Mouse (Mus musculus): ENCODE results near the gene Enpp5. TPM values are rescaled to one million over a fixed set of nuclear protein-coding genes. Genes with fewer than 3 reads are reported as not detected.

Gene Enpp5
- polyA plus RNA-seq, 1 experiment, result 5.4 TPM

DNA sequence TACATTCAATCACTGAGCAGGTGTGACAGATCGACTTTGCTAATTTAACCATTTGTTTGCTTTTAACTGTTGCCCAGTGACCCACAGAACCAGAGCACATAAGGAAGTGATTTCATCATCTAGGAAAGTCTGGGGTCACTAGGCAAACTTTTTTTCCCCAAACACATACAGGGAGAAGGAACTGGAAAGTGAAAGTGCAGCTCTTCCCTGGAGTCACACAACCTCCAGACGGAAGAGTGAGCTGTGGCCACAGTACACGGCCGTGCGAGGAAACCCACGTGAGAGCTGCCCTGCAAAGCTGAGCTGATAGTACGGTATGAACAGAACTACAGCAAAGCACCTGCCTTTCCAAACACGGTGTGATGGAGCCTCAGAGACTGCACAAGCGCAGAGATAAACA lies 22.3 kb downstream of the Enpp5 start:
- Histone ChIP-seq H3K4me1 (ENCODE audit: control insufficient read depth, insufficient read depth, low read length) (no peaks in the 10 kb centered on the region; the same call in 1 of the 2 replicates), H3K27ac (ENCODE audit: control insufficient read depth, insufficient read depth, low read depth, low read length, poor library complexity) (no peak overlapping the region), H3K4me3 (replicated peaks; ENCODE audit: control insufficient read depth, low read depth, low read length) (no peak overlapping the region)
- TF ChIP-seq CTCF (IDR thresholded peaks at IDR 0.05; ENCODE audit: control insufficient read depth, insufficient read depth, low read length) (no peak), POLR2A (IDR thresholded peaks at IDR 0.05; ENCODE audit: borderline replicate concordance, control insufficient read depth, low read depth, low read length) (no peak)
- 43% methylated on average over 9 of the region's 9 CpGs for WGBS

DNA sequence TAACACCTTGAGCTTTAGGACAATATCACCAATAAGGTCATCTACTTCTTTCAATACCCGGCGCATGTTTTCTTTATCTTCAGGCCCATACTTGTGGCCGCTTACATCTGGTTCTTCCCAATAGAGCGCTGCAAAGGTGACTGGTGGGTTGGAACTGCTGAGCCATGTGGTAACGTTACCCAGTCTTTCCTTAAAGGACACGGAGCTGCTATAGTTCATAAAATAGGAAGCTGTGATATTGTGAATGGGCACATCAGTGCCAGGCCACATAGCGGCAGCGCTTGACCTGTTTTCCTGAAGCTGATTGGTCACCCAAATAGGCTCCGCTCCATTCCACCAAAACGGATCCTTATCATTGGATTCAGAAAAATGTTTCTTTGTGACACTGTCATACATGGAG lies 23.3 kb downstream of the Enpp5 start:
- no peak for TF ChIP-seq CTCF (IDR thresholded peaks at IDR 0.05; ENCODE audit: control insufficient read depth, insufficient read depth, low read length)
- TF ChIP-seq POLR2A (IDR thresholded peaks at IDR 0.05; ENCODE audit: borderline replicate concordance, control insufficient read depth, low read depth, low read length), result no peak
- WGBS, result 84% methylated on average over 10 of the region's 10 CpGs
- no peaks in the 10 kb centered on the region; the same call in 1 of the 2 replicates for H3K4me1 ChIP-seq (ENCODE audit: control insufficient read depth, insufficient read depth, low read length)
- H3K27ac ChIP-seq (ENCODE audit: control insufficient read depth, insufficient read depth, low read depth, low read length, poor library complexity), result no peak overlapping the region
- no peak overlapping the region for H3K4me3 ChIP-seq (replicated peaks; ENCODE audit: control insufficient read depth, low read depth, low read length)

GRCm38 (mm10) chr17:44105287-44106138 lies 26.9 kb downstream of the Enpp5 start, which contains the start of gene Enpp4:
Gene Enpp4 (minus strand): TSS chr17:44105809.
- no peak for TF ChIP-seq CTCF (IDR thresholded peaks at IDR 0.05; ENCODE audit: control insufficient read depth, insufficient read depth, low read length)
- peak; percentile 32; the same call in 1 of the 2 replicates for TF ChIP-seq POLR2A (IDR thresholded peaks at IDR 0.05; ENCODE audit: borderline replicate concordance, control insufficient read depth, low read depth, low read length)
- Histone ChIP-seq H3K27ac (ENCODE audit: control insufficient read depth, insufficient read depth, low read depth, low read length, poor library complexity) (peak within 1 kb of the TSS; percentile 71), H3K4me1 (ENCODE audit: control insufficient read depth, insufficient read depth, low read length) (no peaks in the 10 kb centered on the region; the same call in 1 of the 2 replicates), H3K4me3 (replicated peaks; ENCODE audit: control insufficient read depth, low read depth, low read length) (peak within 1 kb of the TSS; percentile 78)
- under 1% methylated on average over 76 of the region's 76 CpGs for WGBS

- H3K4me3 ChIP-seq (replicated peaks; ENCODE audit: control insufficient read depth, low read depth, low read length), result no peak overlapping the region
- H3K27ac ChIP-seq (ENCODE audit: control insufficient read depth, insufficient read depth, low read depth, low read length, poor library complexity), result no peak overlapping the region
- no peaks in the 10 kb centered on the region for H3K4me1 ChIP-seq (ENCODE audit: control insufficient read depth, insufficient read depth, low read length)
- 66% methylated on average over 3 of the region's 3 CpGs for WGBS
- TF ChIP-seq CTCF (IDR thresholded peaks at IDR 0.05; ENCODE audit: control insufficient read depth, insufficient read depth, low read length) (no peak), POLR2A (IDR thresholded peaks at IDR 0.05; ENCODE audit: borderline replicate concordance, control insufficient read depth, low read depth, low read length) (no peak)
Measured at GRCm38 (mm10) chr17:44108331-44108730, 29.7 kb downstream of the Enpp5 start.

GRCm38 (mm10) chr17:44116584-44116983 lies 38.0 kb downstream of the Enpp5 start:
- Histone ChIP-seq H3K4me1 (ENCODE audit: control insufficient read depth, insufficient read depth, low read length) (no peaks in the 10 kb centered on the region; the same call in 1 of the 2 replicates), H3K27ac (ENCODE audit: control insufficient read depth, insufficient read depth, low read depth, low read length, poor library complexity) (no peak overlapping the region), H3K4me3 (replicated peaks; ENCODE audit: control insufficient read depth, low read depth, low read length) (no peak overlapping the region)
- TF ChIP-seq POLR2A (IDR thresholded peaks at IDR 0.05; ENCODE audit: borderline replicate concordance, control insufficient read depth, low read depth, low read length), result no peak
- TF ChIP-seq CTCF (IDR thresholded peaks at IDR 0.05; ENCODE audit: control insufficient read depth, insufficient read depth, low read length), result no peak
- WGBS, result 48% methylated on average over 2 of the region's 2 CpGs

- WGBS, result 61% methylated on average over 2 of the region's 2 CpGs
- Histone ChIP-seq H3K27ac (ENCODE audit: control insufficient read depth, insufficient read depth, low read depth, low read length, poor library complexity) (no peak overlapping the region), H3K4me3 (replicated peaks; ENCODE audit: control insufficient read depth, low read depth, low read length) (no peak overlapping the region), H3K4me1 (ENCODE audit: control insufficient read depth, insufficient read depth, low read length) (no peaks in the 10 kb centered on the region; the same call in 1 of the 2 replicates)
- no peak for TF ChIP-seq POLR2A (IDR thresholded peaks at IDR 0.05; ENCODE audit: borderline replicate concordance, control insufficient read depth, low read depth, low read length)
Measured at GRCm38 (mm10) chr17:44117721-44118120, 39.1 kb downstream of the Enpp5 start.

- no peak overlapping the region for H3K4me3 ChIP-seq (replicated peaks; ENCODE audit: control insufficient read depth, low read depth, low read length)
- TF ChIP-seq CTCF (IDR thresholded peaks at IDR 0.05; ENCODE audit: control insufficient read depth, insufficient read depth, low read length) (no peak), POLR2A (IDR thresholded peaks at IDR 0.05; ENCODE audit: borderline replicate concordance, control insufficient read depth, low read depth, low read length) (no peak)
- WGBS, result 64% methylated on average over 4 of the region's 4 CpGs
- no peaks in the 10 kb centered on the region; the same call in 1 of the 2 replicates for H3K4me1 ChIP-seq (ENCODE audit: control insufficient read depth, insufficient read depth, low read length)
- no peak overlapping the region for H3K27ac ChIP-seq (ENCODE audit: control insufficient read depth, insufficient read depth, low read depth, low read length, poor library complexity)
Measured at GRCm38 (mm10) chr17:44118231-44118630, 39.6 kb downstream of the Enpp5 start.

DNA sequence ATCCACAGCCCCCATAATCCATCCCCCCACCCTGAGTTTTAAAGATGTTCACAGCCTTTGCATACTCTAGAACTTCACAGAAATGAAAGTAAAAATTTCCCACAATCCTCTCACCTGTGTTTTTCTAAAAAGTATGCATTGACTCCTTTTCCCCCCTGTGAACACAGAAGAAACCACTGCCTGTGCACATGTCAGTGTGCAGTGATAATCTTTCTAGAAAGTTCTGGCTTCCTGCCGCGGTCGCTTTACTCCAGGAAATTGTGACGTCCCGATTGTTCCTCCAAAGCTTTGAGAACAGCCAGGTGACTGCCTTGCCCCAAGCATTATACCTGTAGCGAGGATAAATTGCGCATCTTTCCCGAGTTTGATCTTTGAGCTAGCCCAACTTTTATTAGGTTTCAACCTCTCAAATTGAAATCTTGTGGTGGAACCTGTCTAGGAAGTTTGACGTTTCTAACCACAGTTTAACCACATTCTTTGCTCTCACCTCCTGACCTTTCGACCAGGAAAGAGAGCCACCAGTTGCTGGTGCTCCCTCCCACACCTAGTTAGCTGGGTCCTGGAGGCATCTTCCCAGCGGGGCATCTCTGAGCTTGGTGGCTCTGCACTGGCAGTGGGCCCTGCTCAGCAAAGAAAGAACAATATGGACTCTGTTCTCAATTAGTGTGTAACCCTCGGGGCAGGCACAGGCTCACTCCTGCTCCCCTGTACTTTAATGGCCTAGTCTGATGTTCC lies 42.9 kb downstream of the Enpp5 start:
- Histone ChIP-seq H3K27ac (ENCODE audit: control insufficient read depth, insufficient read depth, low read depth, low read length, poor library complexity) (no peak overlapping the region), H3K4me1 (ENCODE audit: control insufficient read depth, insufficient read depth, low read length) (no peaks in the 10 kb centered on the region; the same call in 1 of the 2 replicates), H3K4me3 (replicated peaks; ENCODE audit: control insufficient read depth, low read depth, low read length) (no peak overlapping the region)
- TF ChIP-seq POLR2A (IDR thresholded peaks at IDR 0.05; ENCODE audit: borderline replicate concordance, control insufficient read depth, low read depth, low read length) (no peak), CTCF (IDR thresholded peaks at IDR 0.05; ENCODE audit: control insufficient read depth, insufficient read depth, low read length) (no peak)
- 8% methylated on average over 12 of the region's 12 CpGs for WGBS

All from bone marrow, adult 2 months (tissue).